Mouse (Mus musculus): ENCODE results near the gene Kcng4. TPM values are rescaled to one million over a fixed set of nuclear protein-coding genes. Genes with fewer than 3 reads are reported as not detected.
A peak's percentile ranks its signal among the peaks of the same experiment; 100 is the strongest.

Kcng4 gene
- total RNA-seq, 2 experiments from 2014 or later, result 0.17 to 0.29 TPM

- DNase-seq (ENCODE audit: low spot score in 2 of 2), result no peak
Measured at GRCm38 (mm10) chr8:119616811-119617210, 18.7 kb downstream of the Kcng4 start.

GRCm38 (mm10) chr8:119616358-119616757 lies 19.1 kb downstream of the Kcng4 start:
- DNase-seq (ENCODE audit: low spot score in 2 of 2), result no peak

- no peak for DNase-seq (ENCODE audit: low spot score in 2 of 2)
Measured at GRCm38 (mm10) chr8:119615096-119615495, 20.4 kb downstream of the Kcng4 start.

DNA sequence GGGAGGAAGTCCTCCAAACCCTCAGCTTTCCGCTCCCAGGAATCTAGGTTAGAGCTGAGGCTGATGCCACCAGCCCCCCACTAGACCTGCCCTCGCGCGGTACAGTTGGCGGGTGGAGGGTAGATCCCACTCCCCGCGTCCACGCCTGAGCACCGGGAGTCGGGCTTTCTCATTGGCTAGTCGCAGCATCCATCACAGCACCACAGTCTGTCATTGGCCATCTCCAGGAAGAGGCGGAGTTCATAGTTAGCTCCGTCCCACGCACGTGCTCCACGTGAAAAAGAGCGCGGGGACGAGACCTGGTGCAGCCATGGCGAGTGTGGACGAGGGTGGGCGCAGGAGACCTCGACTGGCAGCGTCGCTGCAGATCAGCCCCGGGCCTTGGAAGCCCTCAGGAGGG lies 23.0 kb downstream of the Kcng4 start, which contains the start of gene Adad2:
Gene Adad2 (plus strand): TSS at position 277 of the 400 bp plus-strand sequence.
- DNase-seq (ENCODE audit: low spot score in 2 of 2), result no peak

DNA sequence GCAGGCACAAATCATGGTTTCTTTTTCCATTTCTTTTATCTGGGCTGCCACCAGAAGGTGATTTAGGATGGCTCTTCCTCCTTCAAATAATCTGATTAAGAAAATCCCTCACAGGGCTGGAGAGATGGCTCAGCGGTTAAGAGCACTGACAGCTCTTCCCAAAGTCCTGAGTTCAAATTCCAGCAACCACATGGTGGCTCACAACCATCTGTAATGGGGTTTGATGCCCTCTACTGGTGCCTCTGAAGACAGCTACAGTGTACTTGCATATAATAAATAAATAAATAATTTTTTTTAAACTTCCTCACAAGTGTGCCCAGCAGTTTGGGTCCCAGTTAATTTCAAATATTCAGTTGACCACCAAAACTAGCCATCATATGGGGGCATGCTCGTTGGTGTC lies 29.3 kb downstream of the Kcng4 start:
- no peak for DNase-seq (ENCODE audit: low spot score in 2 of 2)

GRCm38 (mm10) chr8:119604996-119605395 lies 30.5 kb downstream of the Kcng4 start, which contains the start of gene Taf1c:
TSS of gene Taf1c (minus strand) at chr8:119605222.
- peak; percentile 79 to 94 for DNase-seq (ENCODE audit: low spot score in 2 of 2)

GRCm38 (mm10) chr8:119604398-119604803 lies 31.1 kb downstream of the Kcng4 start:
- no peak for DNase-seq (ENCODE audit: low spot score in 2 of 2)

DNA sequence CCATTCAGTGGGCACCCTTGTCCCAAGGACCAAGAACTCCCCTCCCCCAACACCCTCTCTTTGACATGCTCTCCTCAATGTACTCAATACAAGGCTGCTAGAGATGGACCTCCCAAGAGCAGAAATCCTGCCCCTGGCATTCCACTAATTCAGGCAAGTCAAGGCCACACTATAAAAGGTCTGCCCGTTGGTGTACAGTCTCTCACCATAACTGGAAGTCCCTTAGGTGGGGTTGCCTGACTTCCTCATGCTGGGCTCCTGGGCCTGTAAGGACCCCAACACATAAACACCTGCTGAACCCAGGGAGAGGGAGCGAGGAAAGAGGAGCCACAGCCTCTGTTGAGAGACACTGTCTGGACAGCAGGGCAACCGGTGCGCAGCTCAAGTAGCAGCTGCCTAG lies 31.7 kb downstream of the Kcng4 start:
- no peak for DNase-seq (ENCODE audit: low spot score in 2 of 2)

DNA sequence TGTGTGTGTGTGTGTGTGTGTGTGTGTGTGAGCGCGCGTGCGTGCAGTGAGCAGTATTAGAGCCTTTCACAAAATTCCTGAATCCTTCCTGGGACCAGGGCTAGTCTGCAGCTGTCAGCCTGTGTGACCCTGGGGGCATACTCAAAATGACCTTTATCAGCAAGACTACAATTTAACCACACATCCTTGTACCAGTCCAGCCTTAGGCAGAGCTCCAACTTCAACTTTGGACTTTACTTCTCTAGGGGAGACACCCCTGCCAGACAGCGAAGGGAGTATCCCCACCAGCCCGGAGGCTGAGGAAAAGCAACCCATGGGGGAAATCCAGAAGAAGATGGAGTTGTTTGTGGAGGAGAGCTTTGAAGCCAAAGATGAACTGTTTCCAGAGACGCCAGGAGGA lies 44.0 kb downstream of the Kcng4 start:
- no peak for DNase-seq (ENCODE audit: low spot score in 2 of 2)

DNA sequence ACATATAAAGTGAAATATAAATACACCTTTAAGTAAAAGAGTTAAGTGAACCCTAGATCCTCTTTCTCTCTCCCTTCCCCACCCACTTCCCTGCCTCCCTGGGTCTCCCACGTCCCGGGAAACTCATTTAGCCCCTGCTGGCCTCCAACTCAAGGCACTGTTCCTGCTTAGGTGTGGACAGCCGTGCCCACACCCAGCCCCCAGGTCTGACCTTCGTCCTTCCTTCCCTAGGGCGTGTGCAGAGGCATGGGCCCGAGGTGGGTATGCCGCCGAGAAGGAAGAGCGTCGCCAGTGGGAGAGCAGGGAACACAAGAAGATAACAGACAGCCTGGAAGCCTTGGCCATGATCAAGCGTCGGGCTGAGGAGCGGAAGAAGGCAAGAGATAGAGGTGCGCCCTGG lies 45.1 kb downstream of the Kcng4 start:
- no peak for DNase-seq (ENCODE audit: low spot score in 2 of 2)

GRCm38 (mm10) chr8:119588844-119589243 lies 46.6 kb downstream of the Kcng4 start:
- no peak for DNase-seq (ENCODE audit: low spot score in 2 of 2)

GRCm38 (mm10) chr8:119588321-119588720 lies 47.2 kb downstream of the Kcng4 start:
- no peak for DNase-seq (ENCODE audit: low spot score in 2 of 2)

- no peak for DNase-seq (ENCODE audit: low spot score in 2 of 2)
Measured at GRCm38 (mm10) chr8:119585901-119586300, 49.6 kb downstream of the Kcng4 start.

GRCm38 (mm10) chr8:119580441-119581161 lies 54.9 kb downstream of the Kcng4 start:
- no peak for DNase-seq (ENCODE audit: low spot score in 2 of 2)

- DNase-seq (ENCODE audit: low spot score in 2 of 2), result no peak
Measured at GRCm38 (mm10) chr8:119579096-119579495, 56.4 kb downstream of the Kcng4 start.

- no peak for DNase-seq (ENCODE audit: low spot score in 2 of 2)
Measured at GRCm38 (mm10) chr8:119575366-119575726, 60.1 kb downstream of the Kcng4 start.

DNA sequence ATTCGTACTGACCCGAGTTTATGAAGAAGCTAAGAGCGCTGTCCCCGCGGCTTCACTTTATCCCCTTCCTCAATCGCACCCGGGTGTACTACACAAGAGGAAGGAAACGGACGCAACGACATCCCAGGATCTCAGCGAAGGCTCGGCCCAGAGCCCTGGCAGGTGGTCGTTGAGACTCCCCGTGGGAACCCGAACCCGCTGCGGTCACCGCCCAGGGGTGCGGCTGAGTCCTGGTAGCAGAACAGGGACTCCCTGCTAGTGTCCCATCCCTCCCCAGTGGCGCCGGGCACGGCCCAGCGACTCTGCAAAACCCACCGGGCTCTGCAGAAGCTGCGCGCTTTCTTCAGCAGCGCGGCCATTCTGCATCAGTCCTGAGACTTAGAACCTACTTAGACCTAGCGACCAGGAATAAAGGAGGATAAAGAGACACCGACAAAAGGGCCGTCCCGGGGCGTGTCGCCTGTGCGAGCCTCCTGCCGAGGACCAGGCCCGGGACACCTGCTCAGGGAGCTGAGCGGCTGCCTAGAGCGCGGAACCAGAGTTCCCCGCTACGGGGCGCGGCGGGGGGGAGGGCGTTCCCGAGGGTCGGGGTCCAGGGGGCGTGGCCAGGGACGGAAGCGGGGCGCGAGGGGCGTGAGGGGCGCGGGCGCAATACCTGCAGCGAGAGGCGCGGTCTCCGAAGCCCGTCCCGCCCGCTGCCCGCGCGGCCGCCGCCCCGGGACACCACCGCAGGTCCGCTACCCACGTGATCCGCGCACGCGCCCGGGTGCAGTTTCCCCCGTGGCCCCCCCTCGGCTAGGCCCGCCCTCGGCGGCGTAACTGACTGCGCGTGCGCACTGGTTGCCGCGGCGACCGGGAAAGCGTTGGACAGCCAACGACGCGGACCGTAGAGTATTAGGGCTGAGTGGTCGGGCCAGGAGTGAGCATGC lies 60.8 kb downstream of the Kcng4 start, which contains the start of the genes Hsdl1 and Dnaaf1:
Gene Hsdl1 (minus strand): TSS at position 747 of the 929 bp plus-strand sequence.
Gene Dnaaf1 (plus strand): TSS at position 799 of the 929 bp plus-strand sequence.
- peak; percentile 98 to 99 for DNase-seq (ENCODE audit: low spot score in 2 of 2)

Other genes starting within 250 kb of the Kcng4 start
- gene Mlycd, start 240.8 kb downstream of the Kcng4 start, total RNA-seq (2021), result 10 to 100 TPM; 66.5 to 68.1 TPM
- 1 to 10 TPM; 2.2 to 3.8 TPM for gene Osgin1, start 201.6 kb downstream of the Kcng4 start, total RNA-seq (2021)
- gene Necab2, start 189.0 kb downstream of the Kcng4 start, total RNA-seq (2021), result under 1 TPM; 0.59 to 0.78 TPM
- gene Slc38a8, start 134.0 kb downstream of the Kcng4 start, total RNA-seq (2021), result not detected
- 10 to 100 TPM; 81.4 to 84.9 TPM for gene Mbtps1, start 76.9 kb downstream of the Kcng4 start, total RNA-seq (2021)
- gene Hsdl1, start 60.5 kb downstream of the Kcng4 start, total RNA-seq (2021), result 10 to 100 TPM; 17.9 to 19.3 TPM
- gene Dnaaf1, start 60.4 kb downstream of the Kcng4 start, total RNA-seq (2021), result not detected
- 1 to 10 TPM; 5.8 to 6.1 TPM for gene Taf1c, start 30.5 kb downstream of the Kcng4 start, total RNA-seq (2021)
- not detected for gene Adad2, start 22.9 kb downstream of the Kcng4 start, total RNA-seq (2021)
- gene Wfdc1, start 30.7 kb upstream of the Kcng4 start, total RNA-seq (2021), result 10 to 100 TPM; 56.9 to 59.7 TPM
- gene Atp2c2, start 64.3 kb upstream of the Kcng4 start, total RNA-seq (2021), result not detected
- gene Tldc1, start 142.7 kb upstream of the Kcng4 start, total RNA-seq (2021), result 1 to 10 TPM; 6.4 to 7.8 TPM
- 10 to 100 TPM; 68.5 to 82.9 TPM for gene Cotl1, start 204.9 kb upstream of the Kcng4 start, total RNA-seq (2021)
- 1 to 10 TPM; 4.0 to 4.8 TPM for gene Klhl36, start 226.6 kb upstream of the Kcng4 start, total RNA-seq (2021)

Data from gastrocnemius, postnatal 4 days (tissue).